27 mouse cellular contexts compared by ENCODE assay signal in genomic region chr7:130244545-130244944, GRCm38 (mm10).
DNase-seq lines count a peak whose midpoint lies in the region; ATAC-seq and TF ChIP-seq lines count a peak whose summit lies in the region.
"Had no signal": no experiment of that assay in that cellular context is flagged by ENCODE, and none has a peak within 500 bp of the region (broad histone marks: within the 10 kb centered on the region; RNA-seq: fewer than 3 reads in every experiment).

No protein-coding gene starts in this region.

- H3K27me3 ChIP-seq in intestine, embryonic 15.5 days (replicated peaks): no peaks in the 10 kb centered on the region
- no peaks in the 10 kb centered on the region for H3K27me3 ChIP-seq in intestine, embryonic 16.5 days (replicated peaks; ENCODE audit: control insufficient read depth, insufficient read depth, low read length)
- no peaks in the 10 kb centered on the region for H3K27me3 ChIP-seq in lung, embryonic 15.5 days
- no peaks in the 10 kb centered on the region for H3K27me3 ChIP-seq in embryonic facial prominence, embryonic 14.5 days (replicated peaks; ENCODE audit: control insufficient read depth, insufficient read depth, low read length)
- H3K27me3 ChIP-seq in stomach, postnatal 0 days (ENCODE audit: control insufficient read depth, insufficient read depth, low read length): no peaks in the 10 kb centered on the region
- H3K27me3 ChIP-seq: forebrain, embryonic 13.5 days; limb, embryonic 12.5 days; midbrain, embryonic 15.5 days; neural tube, embryonic 15.5 days; Patski had no signal

- peak overlapping the region; percentile 5; the same call in 1 of the 2 replicates for H3K27ac ChIP-seq in intestine, embryonic 15.5 days
- H3K27ac ChIP-seq in intestine, embryonic 16.5 days (ENCODE audit: low read length): no peak overlapping the region
- peak overlapping the region; percentile 22; the same call in 1 of the 2 replicates for H3K27ac ChIP-seq in lung, embryonic 15.5 days
- H3K27ac ChIP-seq in embryonic facial prominence, embryonic 14.5 days (replicated peaks; ENCODE audit: low read depth, low read length): no peak overlapping the region
- 0 out of 2 replicates have a peak overlapping the region, but pooled peaks have one; percentile 30 for H3K27ac ChIP-seq in stomach, postnatal 0 days (replicated peaks)
- H3K27ac ChIP-seq: forebrain, embryonic 13.5 days; hindbrain, postnatal 0 days; limb, embryonic 12.5 days; midbrain, embryonic 10.5 days; midbrain, embryonic 15.5 days; neural tube, embryonic 15.5 days had no signal

- H3K4me1 ChIP-seq in intestine, embryonic 15.5 days (replicated peaks): peaks cover 51% of the 10 kb centered on the region
- H3K4me1 ChIP-seq in intestine, embryonic 16.5 days (ENCODE audit: control insufficient read depth, insufficient read depth, low read length): peaks cover 50% of the 10 kb centered on the region
- peaks cover 63% of the 10 kb centered on the region for H3K4me1 ChIP-seq in lung, embryonic 15.5 days
- peaks cover 52% of the 10 kb centered on the region for H3K4me1 ChIP-seq in embryonic facial prominence, embryonic 14.5 days (ENCODE audit: control insufficient read depth, insufficient read depth, low read length)
- H3K4me1 ChIP-seq in stomach, postnatal 0 days (replicated peaks; ENCODE audit: control insufficient read depth, insufficient read depth): peaks cover 18% of the 10 kb centered on the region

- no peaks in the 10 kb centered on the region for H3K9me3 ChIP-seq in intestine, embryonic 15.5 days
- H3K9me3 ChIP-seq in intestine, embryonic 16.5 days (ENCODE audit: control insufficient read depth, low read length): no peaks in the 10 kb centered on the region
- H3K9me3 ChIP-seq in lung, embryonic 15.5 days: no peaks in the 10 kb centered on the region
- no peaks in the 10 kb centered on the region for H3K9me3 ChIP-seq in embryonic facial prominence, embryonic 14.5 days (ENCODE audit: control insufficient read depth, low read length)
- no peaks in the 10 kb centered on the region for H3K9me3 ChIP-seq in stomach, postnatal 0 days (ENCODE audit: control insufficient read depth, low read length)
- H3K9me3 ChIP-seq: forebrain, embryonic 13.5 days; limb, embryonic 12.5 days; midbrain, embryonic 10.5 days; midbrain, embryonic 15.5 days; neural tube, embryonic 15.5 days had no signal

- no peak for TF ChIP-seq EP300 in stomach, postnatal 0 days (optimal IDR thresholded peaks at IDR 0.05)

- TF ChIP-seq CTCF in stomach, postnatal 0 days (IDR thresholded peaks at IDR 0.05; ENCODE audit: low read depth): no peak

- no peak overlapping the region for H3K4me2 ChIP-seq in intestine, embryonic 15.5 days (replicated peaks)
- no peak overlapping the region for H3K4me2 ChIP-seq in intestine, embryonic 16.5 days (ENCODE audit: low read depth, low read length)
- H3K4me2 ChIP-seq in lung, embryonic 15.5 days: peak overlapping the region; percentile 13; the same call in 1 of the 2 replicates
- 0 out of 2 replicates have a peak overlapping the region, but pooled peaks have one; percentile 7 for H3K4me2 ChIP-seq in embryonic facial prominence, embryonic 14.5 days (ENCODE audit: low read depth, low read length)
- H3K4me2 ChIP-seq in stomach, postnatal 0 days (replicated peaks; ENCODE audit: low read depth): no peak overlapping the region
- H3K4me2 ChIP-seq: forebrain, embryonic 13.5 days; limb, embryonic 12.5 days; liver, embryonic 11.5 days; midbrain, embryonic 15.5 days; neural tube, embryonic 15.5 days had no signal

- 46% methylated on average over 7 of the region's 7 CpGs for WGBS in intestine, embryonic 15.5 days
- WGBS in intestine, embryonic 16.5 days: 49% methylated on average over 7 of the region's 7 CpGs
- WGBS in lung, embryonic 15.5 days: 21% methylated on average over 7 of the region's 7 CpGs
- 58% methylated on average over 7 of the region's 7 CpGs for WGBS in embryonic facial prominence, embryonic 14.5 days
- WGBS in stomach, postnatal 0 days: 27% methylated on average over 7 of the region's 7 CpGs

- ATAC-seq in intestine, embryonic 15.5 days: no peak
- ATAC-seq in intestine, embryonic 16.5 days: no peak
- ATAC-seq in lung, embryonic 15.5 days (ENCODE audit: borderline replicate concordance, extremely low read depth, low FRiP score, low TSS enrichment): no peak
- ATAC-seq in embryonic facial prominence, embryonic 14.5 days (ENCODE audit: low read depth): no peak
- no peak; the same call in 1 of the 2 replicates for ATAC-seq in stomach, postnatal 0 days (ENCODE audit: low FRiP score, low TSS enrichment)
- ATAC-seq: forebrain, embryonic 13.5 days; hindbrain, postnatal 0 days; intestine, postnatal 0 days; midbrain, embryonic 15.5 days; Patski had no signal

- H3K9ac ChIP-seq in intestine, embryonic 15.5 days: no peak overlapping the region
- no peak overlapping the region for H3K9ac ChIP-seq in intestine, embryonic 16.5 days (ENCODE audit: low read depth, low read length)
- H3K9ac ChIP-seq in lung, embryonic 15.5 days: no peak overlapping the region
- no peak overlapping the region for H3K9ac ChIP-seq in embryonic facial prominence, embryonic 14.5 days (ENCODE audit: low read depth, low read length)
- no peak overlapping the region for H3K9ac ChIP-seq in stomach, postnatal 0 days (ENCODE audit: low read length)
- H3K9ac ChIP-seq: forebrain, embryonic 13.5 days; limb, embryonic 12.5 days; midbrain, embryonic 15.5 days; neural tube, embryonic 15.5 days had no signal

- no peak for DNase-seq in lung, adult 18-20 months
- no peak for DNase-seq in embryonic facial prominence, embryonic 14.5 days (ENCODE audit: low spot score)
- DNase-seq in stomach, postnatal 0 days (ENCODE audit: low spot score): no peak
- no peak for DNase-seq in right cerebral cortex, postnatal 25 days
- DNase-seq: adrenal gland, postnatal 10 days; cerebellum, adult 9-10 months; cerebellum, postnatal 36 days; embryo, embryonic 11 days; gastrocnemius, postnatal 10 days; heart, postnatal 14 days; kidney, adult 9 months; kidney, postnatal 14 days; spleen, adult 18-20 months; thymus, adult 2 months; thymus, postnatal 36 days had no signal

- no peaks in the 10 kb centered on the region for H3K36me3 ChIP-seq in intestine, embryonic 15.5 days
- H3K36me3 ChIP-seq in intestine, embryonic 16.5 days (ENCODE audit: control insufficient read depth, insufficient read depth, low read length): no peaks in the 10 kb centered on the region
- peaks cover 3% of the 10 kb centered on the region; the same call in 1 of the 2 replicates for H3K36me3 ChIP-seq in lung, embryonic 15.5 days
- H3K36me3 ChIP-seq in embryonic facial prominence, embryonic 14.5 days (ENCODE audit: control insufficient read depth, insufficient read depth, low read length): peaks cover 7% of the 10 kb centered on the region
- H3K36me3 ChIP-seq in stomach, postnatal 0 days (ENCODE audit: control insufficient read depth, insufficient read depth, low read length): no peaks in the 10 kb centered on the region; the same call in 1 of the 2 replicates
- H3K36me3 ChIP-seq: midbrain, embryonic 15.5 days; neural tube, embryonic 15.5 days had no signal

- H3K4me3 ChIP-seq in intestine, embryonic 15.5 days (replicated peaks): no peak overlapping the region
- H3K4me3 ChIP-seq in intestine, embryonic 16.5 days (ENCODE audit: low read length): no peak overlapping the region
- H3K4me3 ChIP-seq in lung, embryonic 15.5 days: no peak overlapping the region
- no peak overlapping the region for H3K4me3 ChIP-seq in embryonic facial prominence, embryonic 14.5 days (ENCODE audit: low read depth, low read length)
- H3K4me3 ChIP-seq in stomach, postnatal 0 days (ENCODE audit: low read depth, low read length): no peak overlapping the region
- H3K4me3 ChIP-seq: forebrain, embryonic 13.5 days; limb, embryonic 12.5 days; midbrain, embryonic 10.5 days; midbrain, embryonic 15.5 days; neural tube, embryonic 15.5 days had no signal

Comparison
In these comparisons a context has a peak if more than half of its experiments do, and no peak if none do; other contexts are left out.
1. H3K27ac ChIP-seq: peak in intestine, embryonic 15.5 days (single experiment), lung, embryonic 15.5 days (single experiment) and stomach, postnatal 0 days (single experiment); none in intestine, embryonic 16.5 days (single experiment) and embryonic facial prominence, embryonic 14.5 days (single experiment).
2. H3K4me2 ChIP-seq: peak in lung, embryonic 15.5 days (single experiment) and embryonic facial prominence, embryonic 14.5 days (single experiment); none in intestine, embryonic 15.5 days (single experiment), intestine, embryonic 16.5 days (single experiment) and stomach, postnatal 0 days (single experiment).